Mouse (Mus musculus): Measurements from ENCODE around the gene Rabac1. TPM values are rescaled to one million over a fixed set of nuclear protein-coding genes. Genes with fewer than 3 reads are reported as not detected.

Rabac1 gene
- polyA plus RNA-seq, 1 experiment from 2014 or later = 58.7 TPM

Small RNA genes lying within 50 kb of the gene (microRNA-seq; reads per million reads assigned to microRNA genes)
- gene Mir7046 (0.74 reads per million), gene Mir7047 (not detected)

Other genes starting within 250 kb of the Rabac1 start
- not detected in 2 replicates for gene Gm4763, start 245.8 kb downstream of the Rabac1 start, polyA plus RNA-seq (2015; fragmentation: Nextera tagmentation; extraction: Ambion mirVana)
- 13.6 and 18.1 TPM in 2 replicates for gene Cd177, start 212.4 kb downstream of the Rabac1 start, polyA plus RNA-seq (2015; fragmentation: Nextera tagmentation; extraction: Ambion mirVana)
- 3.1 and 3.5 TPM in 2 replicates for gene Ceacam10, start 195.5 kb downstream of the Rabac1 start, polyA plus RNA-seq (2015; fragmentation: Nextera tagmentation; extraction: Ambion mirVana)
- gene Gm9844, start 110.5 kb downstream of the Rabac1 start, polyA plus RNA-seq (2015; fragmentation: Nextera tagmentation; extraction: Ambion mirVana) = 1.2 and 1.4 TPM in 2 replicates
- gene Lypd4, start 102.8 kb downstream of the Rabac1 start, polyA plus RNA-seq (2015; fragmentation: Nextera tagmentation; extraction: Ambion mirVana) = not detected in 2 replicates
- not detected in 2 replicates for gene Dmrtc2, start 102.7 kb downstream of the Rabac1 start, polyA plus RNA-seq (2015; fragmentation: Nextera tagmentation; extraction: Ambion mirVana)
- 1,002 and 1,147 TPM in 2 replicates for gene Rps19, start 88.4 kb downstream of the Rabac1 start, polyA plus RNA-seq (2015; fragmentation: Nextera tagmentation; extraction: Ambion mirVana)
- 10.5 and 13.9 TPM in 2 replicates for gene Cd79a, start 75.4 kb downstream of the Rabac1 start, polyA plus RNA-seq (2015; fragmentation: Nextera tagmentation; extraction: Ambion mirVana)
- 35.1 and 38.0 TPM in 2 replicates for gene Arhgef1, start 69.8 kb downstream of the Rabac1 start, polyA plus RNA-seq (2015; fragmentation: Nextera tagmentation; extraction: Ambion mirVana)
- not detected in 2 replicates for gene Gm4881, start 28.3 kb downstream of the Rabac1 start, polyA plus RNA-seq (2015; fragmentation: Nextera tagmentation; extraction: Ambion mirVana)
- 0.95 and 1.1 TPM in 2 replicates for gene Atp1a3, start 33.2 kb upstream of the Rabac1 start, polyA plus RNA-seq (2015; fragmentation: Nextera tagmentation; extraction: Ambion mirVana)
- 0.76 and 0.92 TPM in 2 replicates for gene Grik5, start 99.6 kb upstream of the Rabac1 start, polyA plus RNA-seq (2015; fragmentation: Nextera tagmentation; extraction: Ambion mirVana)
- gene Zfp574, start 99.8 kb upstream of the Rabac1 start, polyA plus RNA-seq (2015; fragmentation: Nextera tagmentation; extraction: Ambion mirVana) = 8.1 and 10.4 TPM in 2 replicates
- gene Pou2f2, start 207.0 kb upstream of the Rabac1 start, polyA plus RNA-seq (2015; fragmentation: Nextera tagmentation; extraction: Ambion mirVana) = 0.99 and 1.7 TPM in 2 replicates
- gene Dedd2, start 247.9 kb upstream of the Rabac1 start, polyA plus RNA-seq (2015; fragmentation: Nextera tagmentation; extraction: Ambion mirVana) = 29.2 and 31.9 TPM in 2 replicates
- 1.6 and 1.9 TPM in 2 replicates for gene Zfp526, start 248.7 kb upstream of the Rabac1 start, polyA plus RNA-seq (2015; fragmentation: Nextera tagmentation; extraction: Ambion mirVana)

Data from liver, embryonic 16.5 days (tissue).